Mouse (Mus musculus): Measurements from ENCODE around the gene Slc10a3. TPM values are rescaled to one million over a fixed set of nuclear protein-coding genes. Genes with fewer than 3 reads are reported as not detected.

The Slc10a3 gene
- 4.0 TPM for polyA plus RNA-seq (2015; fragmentation: Illumina TruSeq; extraction: RNeasy Lipid Tissue Mini Kit (QIAGEN cat#74804); ENCODE audit: insufficient read depth, low read depth, low replicate concordance)

DNA sequence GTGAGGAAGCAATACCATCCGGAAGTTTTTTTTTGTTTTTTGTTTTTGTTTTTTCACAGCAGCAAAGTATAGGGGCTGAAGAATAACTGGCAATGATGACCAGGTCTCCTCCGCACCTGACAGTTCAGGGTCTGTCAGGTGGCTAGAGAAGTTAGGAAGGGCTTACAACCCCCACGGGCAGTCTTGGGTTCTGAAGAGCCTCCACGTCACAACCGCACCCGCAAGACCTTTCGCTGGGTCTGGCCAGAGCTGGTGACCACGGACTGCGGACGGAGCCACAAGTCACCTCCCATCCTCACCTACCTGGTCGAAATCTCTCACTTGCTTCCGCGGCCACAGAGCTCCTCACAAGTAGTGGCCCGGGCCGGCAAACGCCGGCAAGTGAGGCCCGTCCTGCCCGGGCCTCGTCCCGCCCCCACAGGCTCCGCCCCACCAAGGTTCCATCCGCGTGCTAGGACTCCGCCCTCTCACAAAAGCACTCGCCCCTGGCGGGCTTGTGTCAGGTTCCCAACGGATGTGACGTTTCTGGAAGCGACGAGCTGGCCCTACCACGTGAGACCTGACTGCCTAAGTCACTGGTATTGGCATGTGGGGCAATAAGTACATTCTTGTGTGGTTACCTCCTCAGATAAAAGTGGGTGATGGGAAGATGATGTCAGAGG lies at the start of gene Slc10a3, which contains the start of gene Ubl4a:
Gene Slc10a3, minus strand, starts transcription at position 462 of the 662 bp plus-strand sequence.
Gene Ubl4a, minus strand, starts transcription at position 331 of the 662 bp plus-strand sequence.

DNA sequence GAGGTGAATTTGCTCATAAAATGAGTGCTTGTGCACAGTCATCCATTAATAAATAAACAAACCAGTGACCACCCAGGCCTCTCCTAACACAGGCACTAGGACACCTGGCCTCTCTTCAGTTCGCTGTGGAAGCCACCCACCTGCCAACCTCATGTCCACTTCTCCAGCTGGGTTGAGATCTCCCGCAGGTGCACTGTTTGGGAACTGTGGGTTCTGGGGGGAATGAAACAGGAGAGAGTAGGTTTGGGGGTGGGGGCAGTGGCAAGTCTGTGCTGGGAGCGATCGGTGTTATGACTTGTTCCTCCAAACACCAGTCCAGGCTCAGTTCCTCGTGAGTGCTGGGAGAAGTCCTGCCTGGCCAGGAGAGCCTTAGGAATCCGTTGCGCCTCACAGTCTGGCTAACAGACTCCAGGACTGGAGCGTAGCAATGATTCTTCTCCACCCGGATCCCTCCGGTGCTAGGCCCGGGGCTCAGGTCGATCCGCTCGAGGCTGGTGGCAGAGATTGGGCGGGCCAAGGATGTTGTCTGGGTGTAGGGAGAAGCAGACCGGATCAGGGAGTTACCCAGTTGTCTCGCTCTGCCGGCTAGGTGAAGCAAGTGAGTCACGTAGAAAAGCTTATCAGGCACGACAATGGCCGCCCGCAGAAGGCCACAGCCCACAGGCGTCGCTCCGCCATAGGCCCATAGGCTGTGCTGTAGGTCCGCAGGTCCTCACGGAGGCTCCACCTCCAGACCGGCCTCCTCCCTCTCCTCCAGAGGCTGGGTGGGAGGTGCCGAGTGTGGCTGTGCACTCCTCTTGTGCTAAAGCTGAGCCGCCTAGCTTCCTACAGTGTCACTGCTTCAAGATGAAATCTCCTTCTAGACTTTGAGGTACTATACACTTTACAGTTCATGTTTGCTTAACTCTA lies 19.6 kb upstream of the Slc10a3 start, which contains the start of the genes Fam3a and Ikbkg:
Gene Fam3a, minus strand, starts transcription at position 738 of the 909 bp plus-strand sequence.
Gene Ikbkg, plus strand, starts transcription at position 756 of the 909 bp plus-strand sequence.

GRCm38 (mm10) chrX:74353467-74353770 lies 19.7 kb downstream of the Slc10a3 start, which contains the start of gene Lage3:
Gene Lage3 (minus strand): TSS chrX:74353618.

GRCm38 (mm10) chrX:74328725-74329161 lies 44.4 kb downstream of the Slc10a3 start, which contains the start of gene Plxna3:
Gene Plxna3 (plus strand): TSS chrX:74329066.

Other genes starting within 250 kb of the Slc10a3 start
- not detected for gene Opn1mw, start 245.9 kb downstream of the Slc10a3 start, polyA plus RNA-seq (2015; fragmentation: Illumina TruSeq; extraction: RNeasy Lipid Tissue Mini Kit (QIAGEN cat#74804); ENCODE audit: insufficient read depth, low read depth, low replicate concordance)
- 3.3 TPM for gene Mecp2, start 238.0 kb downstream of the Slc10a3 start, polyA plus RNA-seq (2015; fragmentation: Illumina TruSeq; extraction: RNeasy Lipid Tissue Mini Kit (QIAGEN cat#74804); ENCODE audit: insufficient read depth, low read depth, low replicate concordance)
- not detected for gene Tex28, start 205.5 kb downstream of the Slc10a3 start, polyA plus RNA-seq (2015; fragmentation: Illumina TruSeq; extraction: RNeasy Lipid Tissue Mini Kit (QIAGEN cat#74804); ENCODE audit: insufficient read depth, low read depth, low replicate concordance)
- not detected for gene Tktl1, start 196.1 kb downstream of the Slc10a3 start, polyA plus RNA-seq (2015; fragmentation: Illumina TruSeq; extraction: RNeasy Lipid Tissue Mini Kit (QIAGEN cat#74804); ENCODE audit: insufficient read depth, low read depth, low replicate concordance)
- gene Flna, start 123.5 kb downstream of the Slc10a3 start, polyA plus RNA-seq (2015; fragmentation: Illumina TruSeq; extraction: RNeasy Lipid Tissue Mini Kit (QIAGEN cat#74804); ENCODE audit: insufficient read depth, low read depth, low replicate concordance) = 119 TPM
- 12.8 TPM for gene Emd, start 118.7 kb downstream of the Slc10a3 start, polyA plus RNA-seq (2015; fragmentation: Illumina TruSeq; extraction: RNeasy Lipid Tissue Mini Kit (QIAGEN cat#74804); ENCODE audit: insufficient read depth, low read depth, low replicate concordance)
- 938 TPM for gene Rpl10, start 102.5 kb downstream of the Slc10a3 start, polyA plus RNA-seq (2015; fragmentation: Illumina TruSeq; extraction: RNeasy Lipid Tissue Mini Kit (QIAGEN cat#74804); ENCODE audit: insufficient read depth, low read depth, low replicate concordance)
- 37.4 TPM for gene Taz, start 91.4 kb downstream of the Slc10a3 start, polyA plus RNA-seq (2015; fragmentation: Illumina TruSeq; extraction: RNeasy Lipid Tissue Mini Kit (QIAGEN cat#74804); ENCODE audit: insufficient read depth, low read depth, low replicate concordance)
- gene Dnase1l1, start 91.0 kb downstream of the Slc10a3 start, polyA plus RNA-seq (2015; fragmentation: Illumina TruSeq; extraction: RNeasy Lipid Tissue Mini Kit (QIAGEN cat#74804); ENCODE audit: insufficient read depth, low read depth, low replicate concordance) = 7.3 TPM
- 46.8 TPM for gene Atp6ap1, start 76.3 kb downstream of the Slc10a3 start, polyA plus RNA-seq (2015; fragmentation: Illumina TruSeq; extraction: RNeasy Lipid Tissue Mini Kit (QIAGEN cat#74804); ENCODE audit: insufficient read depth, low read depth, low replicate concordance)
- 86.4 TPM for gene Gdi1, start 68.4 kb downstream of the Slc10a3 start, polyA plus RNA-seq (2015; fragmentation: Illumina TruSeq; extraction: RNeasy Lipid Tissue Mini Kit (QIAGEN cat#74804); ENCODE audit: insufficient read depth, low read depth, low replicate concordance)
- gene Fam50a, start 60.3 kb downstream of the Slc10a3 start, polyA plus RNA-seq (2015; fragmentation: Illumina TruSeq; extraction: RNeasy Lipid Tissue Mini Kit (QIAGEN cat#74804); ENCODE audit: insufficient read depth, low read depth, low replicate concordance) = 17.2 TPM
- 3.5 TPM for gene Plxna3, start 44.3 kb downstream of the Slc10a3 start, polyA plus RNA-seq (2015; fragmentation: Illumina TruSeq; extraction: RNeasy Lipid Tissue Mini Kit (QIAGEN cat#74804); ENCODE audit: insufficient read depth, low read depth, low replicate concordance)
- gene Lage3, start 19.7 kb downstream of the Slc10a3 start, polyA plus RNA-seq (2015; fragmentation: Illumina TruSeq; extraction: RNeasy Lipid Tissue Mini Kit (QIAGEN cat#74804); ENCODE audit: insufficient read depth, low read depth, low replicate concordance) = 17.9 TPM
- gene Ubl4a, start 131 bp downstream of the Slc10a3 start, polyA plus RNA-seq (2015; fragmentation: Illumina TruSeq; extraction: RNeasy Lipid Tissue Mini Kit (QIAGEN cat#74804); ENCODE audit: insufficient read depth, low read depth, low replicate concordance) = 11.5 TPM
- 10.2 TPM for gene Fam3a, start 19.9 kb upstream of the Slc10a3 start, polyA plus RNA-seq (2015; fragmentation: Illumina TruSeq; extraction: RNeasy Lipid Tissue Mini Kit (QIAGEN cat#74804); ENCODE audit: insufficient read depth, low read depth, low replicate concordance)
- 3.8 TPM for gene Ikbkg, start 19.9 kb upstream of the Slc10a3 start, polyA plus RNA-seq (2015; fragmentation: Illumina TruSeq; extraction: RNeasy Lipid Tissue Mini Kit (QIAGEN cat#74804); ENCODE audit: insufficient read depth, low read depth, low replicate concordance)
- 6.2 TPM for gene G6pdx, start 55.8 kb upstream of the Slc10a3 start, polyA plus RNA-seq (2015; fragmentation: Illumina TruSeq; extraction: RNeasy Lipid Tissue Mini Kit (QIAGEN cat#74804); ENCODE audit: insufficient read depth, low read depth, low replicate concordance)
- gene Gm6880, start 108.0 kb upstream of the Slc10a3 start, polyA plus RNA-seq (2015; fragmentation: Illumina TruSeq; extraction: RNeasy Lipid Tissue Mini Kit (QIAGEN cat#74804); ENCODE audit: insufficient read depth, low read depth, low replicate concordance) = not detected
- gene Olfr1326-ps1, start 201.5 kb upstream of the Slc10a3 start, polyA plus RNA-seq (2015; fragmentation: Illumina TruSeq; extraction: RNeasy Lipid Tissue Mini Kit (QIAGEN cat#74804); ENCODE audit: insufficient read depth, low read depth, low replicate concordance) = not detected
- gene Olfr1325, start 219.3 kb upstream of the Slc10a3 start, polyA plus RNA-seq (2015; fragmentation: Illumina TruSeq; extraction: RNeasy Lipid Tissue Mini Kit (QIAGEN cat#74804); ENCODE audit: insufficient read depth, low read depth, low replicate concordance) = not detected

All from pancreas, adult 10 weeks (tissue).